Comparison of ENCODE assay signal across 8 mouse cellular contexts in the genomic region with DNA sequence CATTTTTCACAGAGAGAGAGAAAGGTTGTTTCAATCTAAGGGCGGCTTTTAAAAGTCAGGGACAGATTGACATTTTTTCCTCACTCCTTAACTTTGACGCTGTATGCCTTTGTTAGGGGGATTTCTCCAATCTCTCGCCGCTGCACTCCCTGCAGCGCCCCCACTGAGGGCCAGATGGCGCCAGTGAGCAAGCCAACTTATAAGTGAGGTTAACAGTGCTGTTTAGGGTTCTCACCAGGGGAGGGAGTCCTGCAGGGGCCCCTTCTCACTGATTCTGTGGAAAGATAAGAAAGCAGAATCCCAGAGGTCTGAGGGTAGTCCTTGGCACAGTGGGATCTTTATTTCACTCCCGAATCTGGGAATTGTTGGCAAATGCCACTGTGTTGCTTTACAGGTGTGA.
A peak's percentile ranks its signal among the peaks of the same experiment; 100 is the strongest.
DNase-seq lines count a peak whose midpoint lies in the region; ATAC-seq and TF ChIP-seq lines count a peak whose summit lies in the region.

No protein-coding gene starts in this region.

- ATAC-seq in liver, embryonic 13.5 days (ENCODE audit: low read depth) = no peak
- ATAC-seq in neural tube, embryonic 15.5 days (ENCODE audit: low FRiP score) = peak; percentile 67

- WGBS in liver, embryonic 13.5 days (ENCODE audit: insufficient replicate concordance) = 6% methylated on average over 7 of the region's 7 CpGs
- WGBS in neural tube, embryonic 15.5 days = 7% methylated on average over 7 of the region's 7 CpGs

- H3K9ac ChIP-seq in liver, embryonic 13.5 days = no peak overlapping the region
- H3K9ac ChIP-seq in neural tube, embryonic 15.5 days (replicated peaks) = no peak overlapping the region

- H3ac ChIP-seq in C2C12 (ENCODE audit: control insufficient read depth, insufficient read length, low read depth) = no peak overlapping the region

- no peak overlapping the region for H3K4me3 ChIP-seq in C2C12 (ENCODE audit: insufficient read depth, poor library complexity, severe bottlenecking)
- H3K4me3 ChIP-seq in liver, embryonic 13.5 days (replicated peaks) = no peak overlapping the region
- peak overlapping the region; percentile 22 for H3K4me3 ChIP-seq in neural tube, embryonic 15.5 days (replicated peaks)

- TF ChIP-seq CTCF in C2C12 (IDR thresholded peaks at IDR 0.05; ENCODE audit: control insufficient read depth, insufficient read depth, insufficient read length) = peak; percentile 50

- H3K27me3 ChIP-seq in C2C12 (ENCODE audit: control insufficient read depth, insufficient read depth, insufficient read length) = no peaks in the 10 kb centered on the region
- peaks cover 6% of the 10 kb centered on the region; the same call in 1 of the 2 replicates for H3K27me3 ChIP-seq in liver, embryonic 13.5 days
- H3K27me3 ChIP-seq in neural tube, embryonic 15.5 days (replicated peaks) = no peaks in the 10 kb centered on the region; the same call in 1 of the 2 replicates

- H3K4me1 ChIP-seq in liver, embryonic 13.5 days (replicated peaks) = no peaks in the 10 kb centered on the region
- H3K4me1 ChIP-seq in neural tube, embryonic 15.5 days = peaks cover 15% of the 10 kb centered on the region

- H3K4me2 ChIP-seq in liver, embryonic 13.5 days = no peak overlapping the region
- H3K4me2 ChIP-seq in neural tube, embryonic 15.5 days = peak overlapping the region; percentile 47

- no peaks in the 10 kb centered on the region for H3K79me2 ChIP-seq in C2C12 (ENCODE audit: control insufficient read depth, insufficient read depth)

- no peaks in the 10 kb centered on the region for H3K79me3 ChIP-seq in C2C12 (ENCODE audit: low read depth)

- H3K27ac ChIP-seq in liver, embryonic 13.5 days = no peak overlapping the region
- H3K27ac ChIP-seq in neural tube, embryonic 15.5 days (replicated peaks) = 0 out of 2 replicates have a peak overlapping the region, but pooled peaks have one; percentile 38

- no peaks in the 10 kb centered on the region for H3K36me3 ChIP-seq in C2C12 (ENCODE audit: control insufficient read depth, insufficient read depth)
- H3K36me3 ChIP-seq in liver, embryonic 13.5 days = no peaks in the 10 kb centered on the region
- no peaks in the 10 kb centered on the region for H3K36me3 ChIP-seq in neural tube, embryonic 15.5 days

- peak; percentile 82 for DNase-seq in R1 (ENCODE audit: low read depth, low spot score)
- DNase-seq in cerebellum, postnatal 14 days = peak; percentile 82 to 86
- DNase-seq in frontal cortex, postnatal 25 days (ENCODE audit: low spot score in 2 of 2) = peak; percentile 81 to 84
- DNase-seq in kidney, postnatal 10 days = peak; percentile 60
- DNase-seq in liver, embryonic 13.5 days = peak; percentile 1
- DNase-seq in spleen, postnatal 36 days (ENCODE audit: low spot score in 2 of 2) = no peak

- no peaks in the 10 kb centered on the region for H3K9me3 ChIP-seq in liver, embryonic 13.5 days (replicated peaks)
- no peaks in the 10 kb centered on the region for H3K9me3 ChIP-seq in neural tube, embryonic 15.5 days (replicated peaks)

TF ChIP-seq in C2C12, 6 proteins besides CTCF, POLR2A, EP300 and RAD21:
- TF ChIP-seq MYOG (IDR thresholded peaks at IDR 0.05; ENCODE audit: control insufficient read depth, extremely low read depth, insufficient read length) (no peak), MAX (IDR thresholded peaks at IDR 0.05) (no peak), FOSL1 (IDR thresholded peaks at IDR 0.05; ENCODE audit: insufficient read depth, low read length, poor library complexity, severe bottlenecking) (no peak), CEBPB (IDR thresholded peaks at IDR 0.05; ENCODE audit: low read depth) (no peak), USF1 (IDR thresholded peaks at IDR 0.05; ENCODE audit: low read depth) (no peak), MYOD1 (IDR thresholded peaks at IDR 0.05; ENCODE audit: control insufficient read depth, insufficient read length, low read depth) (no peak)

Comparison
In these comparisons a context has a peak if more than half of its experiments do, and no peak if none do; other contexts are left out.
1. DNase-seq: peak in R1 (single experiment), cerebellum, postnatal 14 days (2 of 2), frontal cortex, postnatal 25 days (2 of 2), kidney, postnatal 10 days (single experiment) and liver, embryonic 13.5 days (single experiment); none in spleen, postnatal 36 days (0 of 2).